Mouse (Mus musculus) limb, embryonic 14.5 days (tissue): ENCODE measurements around the gene Col4a1. TPM values are rescaled to one million over a fixed set of nuclear protein-coding genes. Genes with fewer than 3 reads are reported as not detected.

ENCODE experiments used
- ATAC-seq: fragments of 200-750 bp; cut with Nextera tagmentation; 2 replicates; pipeline ENCODE4 v1.8.0; 2017; ENCODE audit warnings: low read depth, moderate number of reproducible peaks, moderate TSS enrichment; ENCODE audit not compliant: low FRiP score
- DNase-seq: peaks from one replicate; pipeline ENCODE4 v3.0.0-alpha.2; 2015; ENCODE audit warnings: low spot score
- H3K27ac ChIP-seq: fragments of 300-500 bp; sonication (generic); replicated peaks from 2 replicates; pipeline ENCODE4 v1.5.1; 2014; ENCODE audit warnings: low read depth, mild to moderate bottlenecking, low read length, moderate library complexity, mixed read lengths
- H3K27me3 ChIP-seq: fragments of 300-500 bp; sonication (generic); 2 replicates; pipeline ENCODE4 v1.6.1; 2014; ENCODE audit warnings: low read length, mixed read lengths; ENCODE audit not compliant: control insufficient read depth, insufficient read depth
- H3K36me3 ChIP-seq: fragments of 300-500 bp; sonication (generic); 2 replicates; pipeline ENCODE4 v1.6.1; 2014; ENCODE audit warnings: mild to moderate bottlenecking, low read length, moderate library complexity, mixed read lengths; ENCODE audit not compliant: control insufficient read depth, insufficient read depth
- H3K4me1 ChIP-seq: fragments of 300-500 bp; sonication (generic); 2 replicates; pipeline ENCODE4 v1.6.1; 2014; ENCODE audit warnings: antibody characterized with exemption, low read length, mixed read lengths; ENCODE audit not compliant: control insufficient read depth, insufficient read depth
- H3K4me2 ChIP-seq: fragments of 300-500 bp; sonication (generic); replicated peaks from 2 replicates; pipeline ENCODE4 v1.6.1; 2014; ENCODE audit warnings: low read depth, mild to moderate bottlenecking, low read length, moderate library complexity; ENCODE audit not compliant: severe bottlenecking
- H3K4me3 ChIP-seq: fragments of 300-500 bp; sonication (generic); replicated peaks from 2 replicates; pipeline ENCODE4 v1.5.1; 2014; ENCODE audit warnings: low read length
- H3K9ac ChIP-seq: fragments of 300-500 bp; sonication (generic); 2 replicates; pipeline ENCODE4 v1.6.1; 2014; ENCODE audit warnings: mild to moderate bottlenecking, low read depth, low read length, moderate library complexity; ENCODE audit not compliant: severe bottlenecking
- H3K9me3 ChIP-seq: fragments of 300-500 bp; sonication (generic); 2 replicates; pipeline ENCODE4 v1.6.1; 2016; ENCODE audit warnings: low read length; ENCODE audit not compliant: control insufficient read depth
- POLR2A ChIP-seq: fragments of 200-500 bp; IDR thresholded peaks from 2 replicates; pipeline ENCODE4 v1.8.0; 2012; ENCODE audit warnings: inconsistent platforms, mild to moderate bottlenecking, moderate library complexity, borderline replicate concordance; ENCODE audit not compliant: insufficient read depth, insufficient read length; ENCODE audit errors: extremely low read depth
- WGBS: fragments of 180-500 bp; shearing (Covaris S2); extraction: QIAGEN DNeasy Blood & Tissue Kit; methylation state at CpG from one replicate; pipeline ENCODE4 v1.1.7; 2014; 5-methylcytosine and 5-hydroxymethylcytosine counted together
- polyA plus RNA-seq, 2 experiments: library from polyadenylated mRNA; depleted of rRNA in 1 of 2; stranded (reverse) in 1 of 2; unstranded in 1 of 2; fragments of >200 nt; fragmentation: Nextera tagmentation in 1 of 2; extraction: Ambion mirVana in 1 of 2; gene quantifications; 2 replicates each; pipeline versions ENCODE4 v1.2.1 to v1.2.3; 2012 to 2014

Gene Col4a1
- polyA plus RNA-seq, 2 experiments: 215 to 225 TPM

DNA sequence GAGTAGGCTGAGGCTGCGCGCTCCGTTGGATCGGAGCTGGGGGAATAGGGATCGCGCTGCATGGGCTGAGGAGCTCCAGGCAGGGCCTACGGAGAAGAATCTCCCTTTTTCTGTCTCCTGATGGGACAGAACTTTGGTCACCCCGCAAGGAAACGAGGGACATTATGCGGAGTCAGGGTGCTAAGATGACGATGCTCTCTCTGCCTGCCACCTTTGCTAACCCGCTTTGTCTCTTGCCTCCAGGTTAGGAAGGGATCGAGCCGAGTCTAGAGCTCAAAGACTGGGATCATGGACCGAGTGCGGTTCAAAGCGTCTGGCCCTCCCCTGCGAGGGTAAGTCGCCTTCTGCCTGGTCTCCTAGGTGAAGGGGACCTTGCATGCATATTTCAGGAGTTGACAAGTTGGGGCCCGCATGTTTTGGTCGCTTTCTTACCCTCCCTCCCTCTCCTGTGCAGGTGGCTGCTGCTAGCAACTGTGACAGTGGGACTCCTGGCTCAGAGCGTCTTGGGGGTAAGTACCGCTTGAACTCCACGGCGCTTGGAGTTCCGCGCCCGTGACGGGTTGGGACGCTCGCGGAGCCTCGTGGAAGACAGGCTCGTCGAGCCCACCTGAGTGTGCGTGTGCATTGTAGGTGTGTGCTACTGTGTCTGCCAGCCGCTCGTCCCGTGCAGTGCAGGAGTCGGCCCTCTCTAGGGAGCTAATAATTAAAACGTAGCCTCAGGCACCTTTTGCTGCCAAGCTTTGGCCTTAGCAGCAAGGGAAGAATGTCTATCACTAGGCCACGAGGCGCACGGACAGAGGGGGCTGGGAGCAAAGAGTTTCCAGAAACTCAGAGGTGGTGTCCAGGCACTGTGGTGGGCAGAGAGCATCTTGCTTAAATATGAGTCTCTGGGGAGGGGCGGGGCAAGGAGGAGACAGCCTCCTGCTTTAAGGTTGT, 818 bp upstream of the Col4a1 start:
- TF ChIP-seq POLR2A: no peak
- DNase-seq: peak; percentile 16
- peaks cover 17% of the 10 kb centered on the region for H3K4me1 ChIP-seq
- peak overlapping the region; percentile 89 for H3K9ac ChIP-seq
- H3K27ac ChIP-seq: peak overlapping the region; percentile 87; the same call in 1 of the 2 replicates
- 0 out of 2 replicates have a peak, but pooled peaks cover 4% of the 10 kb centered on the region for H3K36me3 ChIP-seq
- 2% methylated on average over 45 of the region's 45 CpGs for WGBS
- no peak; the same call in 1 of the 2 replicates for ATAC-seq
- peak overlapping the region; percentile 93 for H3K4me2 ChIP-seq
- H3K4me3 ChIP-seq: peak overlapping the region; percentile 73
- H3K9me3 ChIP-seq: no peaks in the 10 kb centered on the region
- no peaks in the 10 kb centered on the region for H3K27me3 ChIP-seq

DNA sequence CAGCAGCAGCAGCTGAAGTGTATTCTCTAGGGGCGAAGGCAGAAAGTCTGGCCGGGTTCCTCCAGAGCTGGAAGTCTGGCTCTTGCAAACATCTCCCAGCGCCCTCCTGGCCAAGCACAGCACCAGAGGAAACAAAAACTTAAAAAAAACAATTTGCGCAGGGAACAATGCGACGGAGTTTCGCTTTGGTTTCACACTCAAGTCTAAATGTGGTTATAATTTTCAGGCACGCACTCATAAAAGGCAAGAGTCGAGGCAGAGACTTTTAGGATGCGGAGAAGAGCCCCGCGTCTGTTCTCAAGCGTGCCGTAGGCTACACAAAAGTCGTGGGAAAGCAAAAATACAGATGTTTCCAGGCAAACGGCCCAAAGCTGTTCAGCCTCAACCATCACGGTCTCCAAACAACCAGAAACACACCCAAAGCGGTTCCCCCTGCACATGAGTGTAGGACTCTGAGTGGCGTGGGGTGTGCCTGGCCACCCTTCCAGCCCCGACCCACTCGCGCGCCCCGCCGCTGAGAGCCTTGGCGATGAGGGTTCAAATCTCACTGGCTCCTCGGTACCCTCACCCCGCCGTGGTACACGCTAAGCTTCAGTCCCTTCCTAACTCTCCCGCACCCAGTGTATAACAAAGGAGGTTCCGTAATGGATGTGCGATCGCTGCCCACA, 811 bp downstream of the Col4a1 start:
- Histone ChIP-seq H3K4me1 (peaks cover 17% of the 10 kb centered on the region), H3K27ac (peak overlapping the region; percentile 87), H3K36me3 (0 out of 2 replicates have a peak, but pooled peaks cover 1% of the 10 kb centered on the region), H3K4me3 (peak overlapping the region; percentile 73), H3K27me3 (no peaks in the 10 kb centered on the region), H3K9me3 (no peaks in the 10 kb centered on the region), H3K4me2 (peak overlapping the region; percentile 93), H3K9ac (peak overlapping the region; percentile 89)
- no peak for TF ChIP-seq POLR2A
- peak; percentile 56 for DNase-seq
- ATAC-seq: peak; percentile 28
- WGBS: 2% methylated on average over 27 of the region's 34 CpGs

- Histone ChIP-seq H3K27me3 (no peaks in the 10 kb centered on the region), H3K9ac (no peak overlapping the region), H3K9me3 (no peaks in the 10 kb centered on the region), H3K4me2 (peak overlapping the region; percentile 8; the same call in 1 of the 2 replicates), H3K4me3 (peak overlapping the region; percentile 9; the same call in 1 of the 2 replicates), H3K36me3 (no peaks in the 10 kb centered on the region), H3K27ac (no peak overlapping the region), H3K4me1 (peaks cover 17% of the 10 kb centered on the region)
- WGBS: 76% methylated on average over 2 of the region's 2 CpGs
- no peak for TF ChIP-seq POLR2A
- ATAC-seq: no peak
- DNase-seq: no peak
Observed at GRCm38 (mm10) chr8:11310049-11310448, 2.6 kb downstream of the Col4a1 start.

DNA sequence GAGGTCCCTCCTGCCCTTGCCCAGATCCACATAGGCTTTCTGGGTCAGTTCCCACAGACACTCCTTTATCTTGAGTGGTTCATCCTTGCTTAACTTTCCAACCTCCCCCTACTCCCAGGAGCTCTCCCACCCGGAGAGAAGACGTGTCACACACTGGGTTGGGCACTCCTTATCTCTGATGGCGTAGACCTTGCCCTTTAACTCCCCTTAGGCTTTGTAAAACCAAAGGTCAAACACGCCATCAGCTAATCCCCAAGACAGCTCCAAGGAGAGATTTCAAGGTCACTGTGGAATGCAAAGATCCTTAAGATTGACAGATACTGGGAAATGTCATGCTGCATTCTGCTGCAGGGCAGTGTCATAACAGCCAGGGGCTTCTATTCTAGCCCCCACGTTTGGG, 3.4 kb downstream of the Col4a1 start:
- Histone ChIP-seq H3K27ac (no peak overlapping the region), H3K4me3 (no peak overlapping the region), H3K36me3 (no peaks in the 10 kb centered on the region), H3K9me3 (no peaks in the 10 kb centered on the region), H3K4me2 (no peak overlapping the region), H3K9ac (no peak overlapping the region), H3K4me1 (peaks cover 12% of the 10 kb centered on the region), H3K27me3 (no peaks in the 10 kb centered on the region)
- ATAC-seq (no peak), DNase-seq (no peak)
- 66% methylated on average over 5 of the region's 5 CpGs for WGBS
- TF ChIP-seq POLR2A: no peak

GRCm38 (mm10) chr8:11308570-11308998, 4.0 kb downstream of the Col4a1 start:
- peaks cover 11% of the 10 kb centered on the region for H3K4me1 ChIP-seq
- no peak for TF ChIP-seq POLR2A
- H3K27ac ChIP-seq: no peak overlapping the region
- no peaks in the 10 kb centered on the region for H3K9me3 ChIP-seq
- no peaks in the 10 kb centered on the region for H3K27me3 ChIP-seq
- H3K36me3 ChIP-seq: no peaks in the 10 kb centered on the region
- H3K4me3 ChIP-seq: no peak overlapping the region
- H3K9ac ChIP-seq: no peak overlapping the region
- no peak overlapping the region for H3K4me2 ChIP-seq
- DNase-seq (no peak), ATAC-seq (no peak)
- WGBS: 83% methylated on average over 7 of the region's 7 CpGs
